Mouse (Mus musculus) gastrocnemius, adult 18-20 months (tissue): ENCODE data around the gene Raver2. TPM values are rescaled to one million over a fixed set of nuclear protein-coding genes. Genes with fewer than 3 reads are reported as not detected.

Source experiments
- DNase-seq: peaks from one replicate; pipeline ENCODE4 v3.0.0; 2021; ENCODE audit warnings: low spot score
- total RNA-seq, 2 experiments: library from RNA; stranded (reverse); gene quantifications; 2 replicates each; pipeline ENCODE4 v1.2.3; 2021

The Raver2 gene
- total RNA-seq, 2 experiments from 2014 or later: 3.9 to 5.1 TPM

DNA sequence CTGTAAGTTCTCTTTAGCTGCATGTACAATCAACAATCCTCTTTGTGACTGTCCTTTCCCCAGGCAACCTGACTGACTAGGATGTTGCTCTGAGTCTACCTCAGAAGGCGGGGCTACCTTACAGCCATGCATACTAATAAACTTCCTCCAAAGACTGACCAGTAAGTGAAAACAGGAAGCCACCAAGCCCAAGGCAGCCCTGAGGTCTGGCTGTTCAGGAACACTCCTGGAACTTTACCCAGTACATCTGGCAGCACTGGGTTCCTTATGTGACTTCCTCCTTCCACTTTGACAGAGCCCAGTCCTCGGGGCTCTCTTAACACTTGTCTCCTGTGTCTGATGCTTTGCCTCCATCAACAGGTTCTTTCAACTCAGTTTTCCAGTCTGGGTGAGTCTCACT lies 104.0 kb downstream of the Raver2 start:
- DNase-seq: peak; percentile 16

- no peak for DNase-seq
Measured at GRCm38 (mm10) chr4:101174916-101175625, 106.3 kb downstream of the Raver2 start.

DNA sequence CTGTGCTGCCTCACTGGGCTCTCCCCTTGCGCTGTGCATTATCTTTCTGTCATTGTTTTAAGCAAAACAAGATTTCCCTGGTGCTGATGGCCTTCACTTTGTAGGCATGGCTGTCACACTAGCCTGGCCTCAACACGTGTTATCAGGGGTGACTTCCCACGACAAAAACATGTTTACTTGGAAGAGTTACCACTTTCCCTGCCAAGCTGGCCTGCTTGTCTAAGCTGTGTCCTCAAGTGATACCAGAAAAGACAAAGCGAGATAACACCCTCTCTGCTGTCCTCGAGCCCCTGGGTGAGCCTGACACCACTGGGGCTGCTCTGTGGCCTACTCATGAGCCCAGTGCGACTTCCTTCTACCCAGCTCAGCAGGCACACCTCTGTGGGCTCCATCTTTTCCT lies 107.3 kb downstream of the Raver2 start:
- DNase-seq: no peak

DNA sequence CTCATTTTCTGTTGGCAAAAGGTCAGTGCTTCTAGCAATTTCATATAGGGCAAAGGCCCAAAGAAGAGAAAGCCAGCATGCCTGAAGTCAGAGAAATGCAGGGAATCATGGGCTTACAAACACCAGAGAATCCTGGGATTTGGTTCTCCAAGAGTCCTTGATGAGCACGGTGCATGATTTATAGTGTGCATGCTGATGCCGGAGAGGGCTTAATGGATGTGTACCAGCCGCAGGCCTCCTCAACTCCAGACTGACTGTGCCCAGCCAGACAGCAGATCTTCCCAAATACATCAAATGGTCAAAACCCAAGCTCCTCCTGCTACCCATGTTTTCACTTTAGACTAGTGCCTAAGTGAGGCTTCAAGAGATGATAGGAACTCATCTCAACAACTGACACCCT lies 109.0 kb downstream of the Raver2 start:
- DNase-seq: no peak

- DNase-seq: no peak
Measured at GRCm38 (mm10) chr4:101179076-101179475, 110.3 kb downstream of the Raver2 start.

GRCm38 (mm10) chr4:101179836-101180235 lies 111.1 kb downstream of the Raver2 start:
- DNase-seq: no peak

DNA sequence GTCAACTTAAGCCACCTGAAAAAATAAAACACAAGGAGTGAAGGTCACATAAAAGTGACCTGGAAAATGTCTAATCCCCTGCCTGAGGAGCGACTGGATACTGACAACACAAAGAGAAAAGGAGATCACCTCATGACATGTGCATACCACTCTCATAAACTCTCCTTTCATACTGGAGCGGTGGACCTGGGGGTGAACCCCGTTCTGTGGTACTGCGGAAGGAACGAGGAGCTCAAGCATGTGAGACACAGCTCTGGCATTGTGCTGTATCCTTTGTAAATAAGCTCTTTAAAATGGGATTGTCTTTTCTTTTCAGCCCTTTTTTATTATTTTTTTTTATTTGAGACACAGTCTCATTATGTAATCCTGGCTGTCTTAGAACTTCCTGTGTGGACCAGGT lies 111.9 kb downstream of the Raver2 start:
- DNase-seq: no peak

GRCm38 (mm10) chr4:101182603-101183011 lies 113.8 kb downstream of the Raver2 start:
- no peak for DNase-seq

DNA sequence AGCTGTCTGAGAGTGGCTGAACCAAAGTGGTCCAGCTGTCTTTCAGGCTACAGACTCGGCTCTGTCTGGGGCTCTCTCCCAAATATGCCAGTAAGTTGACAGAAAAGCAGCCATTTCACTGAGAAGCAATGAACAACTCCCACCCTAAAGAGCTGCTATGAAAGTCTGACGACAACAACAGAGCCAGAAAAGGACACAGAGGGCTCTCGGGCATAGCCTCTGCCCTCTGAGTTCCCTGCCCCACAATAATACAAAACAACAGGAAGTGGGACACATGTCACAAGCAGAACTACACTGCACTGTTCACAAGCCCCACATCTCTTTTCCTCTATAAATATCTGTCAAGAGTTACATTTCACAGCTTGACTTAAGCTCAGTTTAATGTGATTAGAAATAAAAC lies 116.4 kb downstream of the Raver2 start:
- DNase-seq: no peak

- DNase-seq: no peak
Measured at GRCm38 (mm10) chr4:101186591-101186990, 117.8 kb downstream of the Raver2 start.

GRCm38 (mm10) chr4:101187381-101187780 lies 118.6 kb downstream of the Raver2 start:
- no peak for DNase-seq

DNA sequence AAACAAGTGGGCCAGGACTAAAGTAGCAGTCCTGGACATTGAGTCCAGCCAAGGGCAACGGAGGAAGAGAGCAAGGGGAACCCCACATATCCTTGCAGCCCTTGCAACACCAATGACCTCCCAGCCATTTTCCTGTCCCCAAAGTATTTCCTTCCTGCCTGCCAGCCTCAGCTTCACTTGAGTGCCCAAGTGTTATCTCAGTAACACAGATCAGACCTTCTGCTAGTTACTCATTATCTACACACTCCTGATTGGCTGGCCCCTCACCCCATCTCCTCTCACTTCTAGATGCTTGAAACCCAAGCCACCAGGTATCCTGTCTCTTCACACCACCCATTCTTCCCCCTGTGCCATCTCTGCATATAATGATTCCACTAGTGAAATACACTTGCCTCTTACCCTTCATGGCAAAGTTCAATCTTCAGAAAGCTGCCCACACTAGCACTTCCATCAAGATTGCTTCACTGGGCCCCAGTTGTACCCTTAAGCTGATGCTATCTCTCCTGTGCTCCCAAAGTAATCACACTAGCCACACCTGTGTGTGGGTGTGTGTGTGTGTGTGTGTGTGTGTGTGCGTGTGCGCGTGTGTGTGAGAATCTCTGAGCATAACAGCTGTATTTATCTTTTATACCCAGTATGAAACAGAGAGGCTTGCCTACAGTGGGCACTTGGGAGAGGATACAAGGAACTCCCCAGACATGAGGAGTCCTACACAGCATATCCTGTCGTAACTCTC lies 123.6 kb downstream of the Raver2 start:
- no peak for DNase-seq

- no peak for DNase-seq
Measured at GRCm38 (mm10) chr4:101194170-101194569, 125.4 kb downstream of the Raver2 start.

DNA sequence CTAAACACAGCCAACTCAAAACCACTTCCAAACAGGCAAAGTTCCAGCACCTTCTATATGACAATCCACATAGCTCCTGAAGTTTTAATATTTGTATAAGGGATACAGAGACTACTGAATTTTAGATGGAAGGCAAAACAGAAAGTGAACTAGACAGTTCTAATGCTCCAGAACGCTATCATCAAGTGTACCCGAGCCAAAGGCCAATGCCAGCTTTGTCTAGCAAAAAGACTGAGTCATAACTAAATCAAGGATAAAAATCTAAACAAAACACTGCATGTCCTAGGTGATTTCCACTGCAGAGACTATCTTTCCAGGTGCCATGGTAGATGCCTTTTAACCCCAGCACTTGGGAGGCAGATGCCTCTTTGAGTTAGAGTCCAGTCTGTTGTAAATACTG lies 127.6 kb downstream of the Raver2 start:
- no peak for DNase-seq

- DNase-seq: no peak
Measured at GRCm38 (mm10) chr4:101197421-101198170, 128.8 kb downstream of the Raver2 start.

- peak; percentile 86 for DNase-seq
Measured at GRCm38 (mm10) chr4:101198333-101198732, 129.6 kb downstream of the Raver2 start.

GRCm38 (mm10) chr4:101199433-101200081 lies 130.8 kb downstream of the Raver2 start:
- no peak for DNase-seq

Other genes with a start within 250 kb of the Raver2 start
- not detected for gene Gm10577, start 48.3 kb upstream of the Raver2 start, total RNA-seq
- 100 to 1,000 TPM in 1 of 2 experiments, 10 to 100 TPM in 1; 96.1 to 106 TPM for gene Jak1, start 196.3 kb downstream of the Raver2 start, total RNA-seq